Mouse (Mus musculus) left cerebral cortex, adult 8-10 months (tissue): ENCODE measurements at regions not wholly inside any gene's neighbourhood (a gene's known extent, or its start where the extent isn't known, plus 50 kb on each side); places are given as distances from the start of the nearest gene placed in this dataset.
"Not testable (repeated sequence)": the region's sequence is repeated elsewhere in the genome, so short reads cannot be mapped to it uniquely, and the experiment has no call there.

Experiments
- DNase-seq, 2 experiments: peaks; one replicate each; pipeline ENCODE4 v3.0.0; 2022; ENCODE audit warnings: low spot score in 2 of 2

DNA sequence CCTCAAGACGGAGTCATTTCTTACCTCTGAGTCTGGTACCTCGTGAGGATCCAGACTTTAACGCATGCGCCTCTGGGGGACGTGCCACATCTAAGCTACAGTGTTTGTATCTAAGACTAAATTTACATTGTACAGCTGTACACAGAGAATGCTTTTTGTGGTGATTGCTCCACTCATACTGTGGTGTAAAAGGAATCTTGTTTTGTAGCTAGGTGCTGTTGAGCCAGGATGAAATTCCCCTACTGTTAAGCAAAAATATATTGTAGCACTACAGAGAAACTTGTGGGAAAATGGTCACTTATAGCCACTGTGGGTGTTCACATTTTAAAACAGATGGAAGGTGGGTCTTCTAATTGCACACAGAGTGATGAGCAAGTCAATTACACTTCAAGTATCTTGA is 99.1 kb downstream of the Gpr63 start:
- DNase-seq, result peak in 1 of 2 experiments; percentile 6

DNA sequence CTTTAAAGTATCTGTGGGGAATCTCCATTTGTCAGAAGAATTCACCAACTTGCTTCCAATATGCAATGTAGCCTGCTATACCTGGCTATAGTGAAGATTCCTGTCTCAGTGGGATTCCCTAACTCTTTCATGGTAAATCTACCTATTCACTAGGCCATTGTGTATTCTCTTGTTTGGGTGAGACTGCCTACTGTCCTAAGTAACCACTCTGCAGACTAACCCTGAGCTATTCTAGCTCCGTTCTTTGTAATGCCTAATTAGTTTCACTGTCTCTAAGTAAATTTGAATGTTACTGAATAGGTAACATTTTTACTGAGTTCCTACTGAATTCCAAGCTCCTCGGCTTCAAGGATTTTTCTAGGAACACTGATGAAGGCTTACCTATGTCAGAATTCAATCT is 126.5 kb downstream of the Gpr63 start:
- not testable (repeated sequence) for DNase-seq

DNA sequence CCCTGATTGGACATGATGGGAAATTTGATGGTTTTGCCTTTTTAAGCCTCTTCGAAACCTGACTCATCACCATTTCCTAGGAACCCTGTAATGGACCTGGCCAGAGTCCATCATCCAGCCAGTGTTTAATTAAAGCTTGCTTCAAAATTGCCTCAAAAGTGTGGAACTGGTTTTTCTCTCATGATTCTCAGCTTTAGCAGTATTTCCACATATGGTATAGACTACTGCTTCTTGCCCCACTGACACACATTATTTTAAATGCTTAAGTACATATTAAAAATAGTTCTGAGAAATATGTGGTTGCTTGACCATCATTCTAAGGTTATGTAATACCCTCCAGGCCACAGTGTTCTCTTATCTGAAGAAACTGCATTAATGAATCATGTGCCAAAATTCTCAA is 135.3 kb downstream of the Gpr63 start:
- no peak for DNase-seq

DNA sequence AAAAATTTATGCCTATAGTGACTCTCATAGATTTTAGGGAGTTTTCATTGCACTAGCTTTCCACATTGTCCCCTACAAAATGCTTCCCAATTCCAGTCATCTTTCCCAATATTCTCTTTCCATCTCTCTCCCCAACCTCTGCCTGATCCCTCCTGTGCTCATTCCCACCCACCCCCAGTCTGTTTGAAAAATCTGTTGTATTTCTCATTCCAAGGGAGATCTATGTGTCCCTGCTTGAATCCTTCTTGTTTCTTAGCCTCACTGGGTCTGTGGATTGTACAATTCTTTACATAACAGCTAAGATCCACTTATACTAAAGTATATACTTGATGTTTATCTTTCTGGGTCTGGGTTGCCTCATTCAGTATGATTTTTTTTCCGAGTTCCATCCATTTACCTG is 101.4 kb downstream of the Fhl5 start:
- DNase-seq, result no peak
